Mouse (Mus musculus) limb, embryonic 14.5 days (tissue): Measurements from ENCODE around the gene Tvp23b. TPM values are rescaled to one million over a fixed set of nuclear protein-coding genes. Genes with fewer than 3 reads are reported as not detected.

Source experiments
- ATAC-seq: fragments of 200-750 bp; cut with Nextera tagmentation; 2 replicates; pipeline ENCODE4 v1.8.0; 2017; ENCODE audit warnings: low read depth, moderate number of reproducible peaks, moderate TSS enrichment; ENCODE audit not compliant: low FRiP score
- DNase-seq: peaks from one replicate; pipeline ENCODE4 v3.0.0-alpha.2; 2015; ENCODE audit warnings: low spot score
- H3K27ac ChIP-seq: fragments of 300-500 bp; sonication (generic); replicated peaks from 2 replicates; pipeline ENCODE4 v1.5.1; 2014; ENCODE audit warnings: low read depth, mild to moderate bottlenecking, low read length, moderate library complexity, mixed read lengths
- H3K27me3 ChIP-seq: fragments of 300-500 bp; sonication (generic); 2 replicates; pipeline ENCODE4 v1.6.1; 2014; ENCODE audit warnings: low read length, mixed read lengths; ENCODE audit not compliant: control insufficient read depth, insufficient read depth
- H3K36me3 ChIP-seq: fragments of 300-500 bp; sonication (generic); 2 replicates; pipeline ENCODE4 v1.6.1; 2014; ENCODE audit warnings: mild to moderate bottlenecking, low read length, moderate library complexity, mixed read lengths; ENCODE audit not compliant: control insufficient read depth, insufficient read depth
- H3K4me1 ChIP-seq: fragments of 300-500 bp; sonication (generic); 2 replicates; pipeline ENCODE4 v1.6.1; 2014; ENCODE audit warnings: antibody characterized with exemption, low read length, mixed read lengths; ENCODE audit not compliant: control insufficient read depth, insufficient read depth
- H3K4me2 ChIP-seq: fragments of 300-500 bp; sonication (generic); replicated peaks from 2 replicates; pipeline ENCODE4 v1.6.1; 2014; ENCODE audit warnings: low read depth, mild to moderate bottlenecking, low read length, moderate library complexity; ENCODE audit not compliant: severe bottlenecking
- H3K4me3 ChIP-seq: fragments of 300-500 bp; sonication (generic); replicated peaks from 2 replicates; pipeline ENCODE4 v1.5.1; 2014; ENCODE audit warnings: low read length
- H3K9ac ChIP-seq: fragments of 300-500 bp; sonication (generic); 2 replicates; pipeline ENCODE4 v1.6.1; 2014; ENCODE audit warnings: mild to moderate bottlenecking, low read depth, low read length, moderate library complexity; ENCODE audit not compliant: severe bottlenecking
- H3K9me3 ChIP-seq: fragments of 300-500 bp; sonication (generic); 2 replicates; pipeline ENCODE4 v1.6.1; 2016; ENCODE audit warnings: low read length; ENCODE audit not compliant: control insufficient read depth
- POLR2A ChIP-seq: fragments of 200-500 bp; IDR thresholded peaks from 2 replicates; pipeline ENCODE4 v1.8.0; 2012; ENCODE audit warnings: inconsistent platforms, mild to moderate bottlenecking, moderate library complexity, borderline replicate concordance; ENCODE audit not compliant: insufficient read depth, insufficient read length; ENCODE audit errors: extremely low read depth
- WGBS: fragments of 180-500 bp; shearing (Covaris S2); extraction: QIAGEN DNeasy Blood & Tissue Kit; methylation state at CpG from one replicate; pipeline ENCODE4 v1.1.7; 2014; 5-methylcytosine and 5-hydroxymethylcytosine counted together
- polyA plus RNA-seq, 2 experiments: library from polyadenylated mRNA; depleted of rRNA in 1 of 2; stranded (reverse) in 1 of 2; unstranded in 1 of 2; fragments of >200 nt; fragmentation: Nextera tagmentation in 1 of 2; extraction: Ambion mirVana in 1 of 2; gene quantifications; 2 replicates each; pipeline versions ENCODE4 v1.2.1 to v1.2.3; 2012 to 2014

Gene Tvp23b
- polyA plus RNA-seq (2012; rRNA removed) (38.2 and 40.1 TPM in 2 replicates), polyA plus RNA-seq (2014; fragmentation: Nextera tagmentation; extraction: Ambion mirVana) (60.4 and 65.6 TPM in 2 replicates)

DNA sequence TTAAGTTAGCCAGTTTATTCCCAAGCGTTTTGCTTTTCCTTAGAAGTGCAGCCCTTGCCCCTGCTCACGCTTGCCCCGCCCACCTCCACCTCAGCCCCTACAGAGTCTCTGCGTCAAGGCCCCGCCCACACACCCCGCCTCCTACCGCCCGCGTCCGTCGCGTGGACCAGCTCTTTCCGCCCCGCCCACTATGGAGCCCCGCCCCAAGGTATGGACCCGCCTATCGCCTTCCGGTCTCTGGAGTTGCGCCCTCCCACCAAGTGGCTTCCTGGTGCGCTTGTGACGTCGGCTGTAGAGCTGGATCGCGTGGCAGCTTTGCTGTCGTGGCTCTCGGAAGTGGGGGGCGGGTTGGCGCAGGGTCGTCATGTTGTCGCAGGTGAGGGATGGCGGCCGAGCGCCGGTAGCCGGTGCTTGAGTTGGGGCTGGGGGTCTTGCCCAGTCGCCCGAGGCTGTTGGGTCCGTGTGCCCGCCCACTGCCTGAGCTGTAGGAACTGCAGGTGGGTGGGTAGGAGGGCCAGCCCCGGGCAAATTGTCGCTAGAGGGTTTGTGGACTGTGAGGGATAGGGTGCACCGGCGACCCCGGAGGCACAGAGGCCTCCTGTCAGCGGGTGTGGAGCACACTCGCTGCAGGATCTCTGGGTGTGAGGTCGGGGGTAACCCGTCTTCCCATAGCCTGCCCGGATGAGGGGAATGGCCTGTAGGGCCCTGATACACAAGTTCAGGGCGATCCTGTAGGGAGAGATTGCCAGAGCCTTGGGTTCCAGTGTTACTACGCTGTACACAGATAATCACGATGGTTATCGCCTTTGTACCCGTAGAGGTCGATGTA, at the start of gene Tvp23b:
TSS of gene Tvp23b (plus strand) at position 236 of the 829 bp plus-strand sequence.
- DNase-seq, result peak; percentile 98
- peak; percentile 85 for TF ChIP-seq POLR2A
- Histone ChIP-seq H3K27me3 (no peaks in the 10 kb centered on the region), H3K27ac (peak within 1 kb of the TSS; percentile 89), H3K4me2 (peak within 1 kb of the TSS; percentile 61), H3K4me1 (peaks cover 4% of the 10 kb centered on the region), H3K36me3 (peaks cover 13% of the 10 kb centered on the region), H3K9ac (peak within 1 kb of the TSS; percentile 92), H3K9me3 (no peaks in the 10 kb centered on the region), H3K4me3 (peak within 1 kb of the TSS; percentile 84)
- ATAC-seq, result peak; percentile 96
- 2% methylated on average over 55 of the region's 55 CpGs for WGBS

- peaks cover 15% of the 10 kb centered on the region for H3K36me3 ChIP-seq
- ATAC-seq, result no peak
- no peaks in the 10 kb centered on the region for H3K9me3 ChIP-seq
- H3K4me2 ChIP-seq, result no peak overlapping the region
- no peak overlapping the region for H3K4me3 ChIP-seq
- no peak overlapping the region for H3K9ac ChIP-seq
- H3K27me3 ChIP-seq, result no peaks in the 10 kb centered on the region
- no peak overlapping the region for H3K27ac ChIP-seq
- WGBS, result 79% methylated on average over 2 of the region's 2 CpGs
- DNase-seq, result no peak
- TF ChIP-seq POLR2A, result no peak
- H3K4me1 ChIP-seq, result no peaks in the 10 kb centered on the region
Observed at GRCm38 (mm10) chr11:62830387-62830786, 48.9 kb upstream of the Tvp23b start.

DNA sequence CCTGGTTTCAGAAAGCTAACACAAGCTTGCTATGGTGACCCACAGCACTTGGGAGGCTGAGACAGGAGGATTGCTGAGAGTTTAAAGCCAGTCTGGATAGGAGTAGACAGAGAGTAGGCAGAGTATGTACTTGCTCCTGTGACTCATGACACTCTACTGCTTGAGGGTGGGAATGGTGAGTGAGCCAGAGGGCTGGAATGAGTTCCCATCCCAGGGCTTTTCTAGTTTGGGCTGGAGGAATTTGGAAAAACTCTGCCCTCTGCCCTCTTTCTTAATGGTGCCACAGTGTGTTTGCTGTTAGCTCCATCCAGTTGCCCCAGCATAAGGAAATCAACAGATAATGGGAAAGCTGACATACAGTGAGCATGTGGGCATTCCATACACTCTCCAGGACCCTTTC, 47.3 kb upstream of the Tvp23b start:
- H3K9ac ChIP-seq, result no peak overlapping the region
- H3K4me3 ChIP-seq, result no peak overlapping the region
- ATAC-seq (no peak), DNase-seq (no peak)
- no peaks in the 10 kb centered on the region for H3K4me1 ChIP-seq
- TF ChIP-seq POLR2A, result no peak
- H3K27me3 ChIP-seq, result no peaks in the 10 kb centered on the region
- no peak overlapping the region for H3K27ac ChIP-seq
- H3K36me3 ChIP-seq, result peaks cover 27% of the 10 kb centered on the region
- H3K4me2 ChIP-seq, result no peak overlapping the region
- no peaks in the 10 kb centered on the region for H3K9me3 ChIP-seq

- H3K4me1 ChIP-seq, result peaks cover 8% of the 10 kb centered on the region
- no peak for TF ChIP-seq POLR2A
- no peak overlapping the region for H3K27ac ChIP-seq
- no peak overlapping the region for H3K9ac ChIP-seq
- H3K9me3 ChIP-seq, result no peaks in the 10 kb centered on the region
- H3K4me3 ChIP-seq, result no peak overlapping the region
- no peak for DNase-seq
- 82% methylated on average over 5 of the region's 5 CpGs for WGBS
- no peak overlapping the region for H3K4me2 ChIP-seq
- no peaks in the 10 kb centered on the region for H3K27me3 ChIP-seq
- no peak for ATAC-seq
- peaks cover 10% of the 10 kb centered on the region for H3K36me3 ChIP-seq
Observed at GRCm38 (mm10) chr11:62844562-62844961, 34.7 kb upstream of the Tvp23b start.

DNA sequence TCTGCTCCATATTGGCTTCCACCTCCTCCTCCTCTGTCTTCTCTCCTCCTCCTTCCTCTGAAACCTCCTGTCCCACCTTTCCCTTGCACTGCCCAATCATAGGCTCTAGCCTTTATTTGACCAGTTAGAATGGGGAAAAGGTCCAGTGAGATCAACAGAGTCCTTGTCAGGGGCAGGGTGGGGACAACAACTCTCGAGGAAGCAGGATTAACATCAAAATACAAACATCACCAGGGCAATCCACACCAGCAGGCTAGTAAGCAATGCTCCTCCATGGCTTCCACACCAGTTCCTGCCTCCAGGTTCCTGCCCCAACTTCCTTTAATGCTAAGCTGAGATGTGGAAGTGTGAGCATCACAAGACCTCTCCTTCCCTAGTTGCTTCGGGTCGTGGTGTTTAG, 33.5 kb upstream of the Tvp23b start:
- Histone ChIP-seq H3K4me1 (peaks cover 8% of the 10 kb centered on the region), H3K36me3 (peaks cover 3% of the 10 kb centered on the region), H3K27ac (no peak overlapping the region), H3K9ac (no peak overlapping the region), H3K27me3 (no peaks in the 10 kb centered on the region), H3K4me2 (no peak overlapping the region), H3K9me3 (no peaks in the 10 kb centered on the region), H3K4me3 (no peak overlapping the region)
- WGBS, result 74% methylated on average over 3 of the region's 3 CpGs
- no peak for DNase-seq
- ATAC-seq, result no peak
- no peak for TF ChIP-seq POLR2A
